Mouse (Mus musculus) gastrocnemius, adult 2 months (tissue): ENCODE results near the gene Txk. TPM values are rescaled to one million over a fixed set of nuclear protein-coding genes. Genes with fewer than 3 reads are reported as not detected.

Experiments used
- DNase-seq: peaks from one replicate; pipeline ENCODE4 v3.0.0; 2022
- H3K27ac ChIP-seq: fragments of 200-600 bp; 2 replicates; pipeline ENCODE4 v1.8.1; 2022; ENCODE audit warnings: mild to moderate bottlenecking
- H3K4me3 ChIP-seq: fragments of 200-600 bp; 2 replicates; pipeline ENCODE4 v1.8.1; 2022; ENCODE audit warnings: mild to moderate bottlenecking, moderate library complexity
- CTCF ChIP-seq: fragments of 200-600 bp; IDR thresholded peaks from 2 replicates; pipeline ENCODE4 v1.8.1; 2022; ENCODE audit warnings: antibody characterized with exemption, mild to moderate bottlenecking, moderate library complexity
- intact Hi-C: fragments of 180-260 bp; cut with DNase I; formaldehyde crosslinking; loops from one replicate; pipeline ENCODE4 v1.15.1; 2025
- total RNA-seq, 2 experiments: library from RNA; stranded (reverse); gene quantifications; 2 replicates each; pipeline ENCODE4 v1.2.3; 2021

Gene Txk
- total RNA-seq, 2 experiments from 2014 or later: 0.06 TPM; not detected in 1

DNA sequence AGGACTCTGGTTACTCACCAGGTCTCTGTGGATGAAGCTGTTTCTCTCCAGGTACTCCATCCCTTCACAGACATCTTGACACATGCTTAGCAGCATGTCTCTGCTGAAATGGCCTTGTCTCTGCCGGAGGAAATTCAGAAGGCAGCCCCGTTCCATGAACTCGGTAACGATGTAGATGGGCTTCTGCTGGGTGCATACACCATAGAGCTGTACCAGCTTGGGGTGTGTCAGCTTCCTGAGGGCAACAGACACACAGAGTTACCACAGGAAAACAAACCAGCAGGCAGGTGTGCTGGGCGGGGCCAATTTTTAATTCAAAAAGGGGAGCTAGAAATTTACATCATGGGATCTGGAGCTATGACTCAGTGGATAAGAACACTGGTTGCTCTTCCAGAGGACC, 11.0 kb upstream of the Txk start:
- no peak for DNase-seq
- Histone ChIP-seq H3K27ac (no peak overlapping the region), H3K4me3 (no peak overlapping the region)
- no peak for TF ChIP-seq CTCF
- intact Hi-C loops: no loop called here

GRCm38 (mm10) chr5:72763025-72763424, 10.4 kb upstream of the Txk start:
- intact Hi-C loops: no loop called here
- no peak overlapping the region for H3K27ac ChIP-seq
- no peak overlapping the region for H3K4me3 ChIP-seq
- no peak for DNase-seq
- TF ChIP-seq CTCF: no peak

- H3K4me3 ChIP-seq: no peak overlapping the region
- intact Hi-C loops: no loop called here
- no peak overlapping the region for H3K27ac ChIP-seq
- TF ChIP-seq CTCF: no peak
- DNase-seq: no peak
Observed at GRCm38 (mm10) chr5:72761758-72762157, 9.2 kb upstream of the Txk start.

GRCm38 (mm10) chr5:72761237-72761636, 8.7 kb upstream of the Txk start:
- Histone ChIP-seq H3K4me3 (no peak overlapping the region), H3K27ac (no peak overlapping the region)
- DNase-seq: no peak
- no peak for TF ChIP-seq CTCF
- intact Hi-C loops: no loop called here

DNA sequence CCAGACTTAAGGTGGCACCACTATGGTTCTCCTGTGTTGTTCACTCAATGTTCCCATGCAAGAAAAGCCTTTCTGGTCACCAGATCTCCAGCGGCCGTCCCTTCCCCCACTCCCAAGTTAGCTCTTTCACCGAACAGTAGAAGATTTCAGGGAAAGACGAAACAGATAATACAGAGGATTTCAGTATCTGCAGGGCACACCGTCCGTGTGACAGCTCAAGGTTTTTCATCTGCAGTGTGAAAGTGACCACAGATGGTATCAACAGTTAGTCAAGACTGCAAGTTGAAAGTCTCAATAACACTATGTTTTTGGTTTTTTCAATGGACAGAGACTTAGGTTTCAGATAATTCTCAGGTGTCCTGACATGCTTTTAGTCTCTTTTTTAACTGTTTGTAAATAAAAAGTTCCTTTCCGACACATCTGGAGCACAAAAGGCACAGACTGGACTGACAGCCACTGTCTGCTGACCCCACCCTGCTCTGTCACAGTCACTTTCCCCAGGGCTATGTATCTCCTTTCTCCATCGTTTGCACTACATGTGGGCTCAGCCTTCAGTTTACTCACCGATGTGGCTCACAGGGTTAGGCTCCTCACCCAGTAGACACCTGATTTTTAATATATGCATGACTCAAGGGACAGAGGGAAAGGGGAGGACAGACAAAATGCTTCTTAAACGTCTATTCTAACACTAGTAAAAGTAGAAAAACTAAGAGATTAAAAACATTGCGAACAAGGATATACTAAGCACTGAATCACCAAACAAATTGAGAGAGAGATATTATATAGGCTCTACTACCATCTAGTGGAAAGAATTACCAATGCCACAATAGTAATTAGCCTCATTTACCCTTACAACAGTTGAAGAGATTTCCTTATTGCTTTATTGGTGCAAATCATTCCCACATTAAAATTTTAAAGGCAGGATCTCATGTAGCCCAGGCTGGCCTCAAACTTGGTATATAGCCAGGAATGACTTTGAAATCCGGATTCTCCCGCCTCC, 6.6 kb upstream of the Txk start:
- no peak overlapping the region for H3K4me3 ChIP-seq
- DNase-seq: no peak
- intact Hi-C loops: loop anchor here (5.0 kb wide), 1 partner anchor 92 kb away; no protein-coding TSS in a partner anchor
- no peak overlapping the region for H3K27ac ChIP-seq
- peak; percentile 50 for TF ChIP-seq CTCF

GRCm38 (mm10) chr5:72757155-72757773, 4.7 kb upstream of the Txk start:
- intact Hi-C loops: loop anchor here (5.0 kb wide), 1 partner anchor 90 kb away; no protein-coding TSS in a partner anchor
- DNase-seq: no peak
- no peak for TF ChIP-seq CTCF
- H3K27ac ChIP-seq: no peak overlapping the region
- no peak overlapping the region for H3K4me3 ChIP-seq

GRCm38 (mm10) chr5:72755941-72756340, 3.4 kb upstream of the Txk start:
- no peak for TF ChIP-seq CTCF
- no peak for DNase-seq
- H3K4me3 ChIP-seq: no peak overlapping the region
- no peak overlapping the region for H3K27ac ChIP-seq
- intact Hi-C loops: loop anchor here (5.0 kb wide), 1 partner anchor 89 kb away; no protein-coding TSS in a partner anchor

DNA sequence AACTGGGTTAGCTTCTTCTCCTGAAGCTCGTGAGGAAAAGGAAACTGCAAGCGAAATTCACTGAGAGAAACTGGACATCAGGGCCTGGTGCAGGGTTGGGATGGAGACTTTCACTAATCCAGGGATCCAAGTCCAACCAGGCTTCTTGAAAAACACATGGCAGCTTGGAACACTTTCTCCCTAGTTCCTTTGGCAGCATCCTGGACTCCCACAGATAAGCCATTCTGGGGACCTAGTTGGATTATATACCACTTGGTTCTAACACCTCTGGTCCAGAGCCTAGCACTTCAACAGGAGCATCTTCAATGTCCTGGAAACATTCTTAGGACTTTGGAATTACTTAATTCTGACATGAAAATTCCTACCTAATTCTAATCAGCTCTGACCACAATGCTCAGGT, 2.5 kb upstream of the Txk start:
- intact Hi-C loops: loop anchor here (5.0 kb wide), 1 partner anchor 88 kb away; no protein-coding TSS in a partner anchor
- no peak for DNase-seq
- H3K27ac ChIP-seq: no peak overlapping the region

DNA sequence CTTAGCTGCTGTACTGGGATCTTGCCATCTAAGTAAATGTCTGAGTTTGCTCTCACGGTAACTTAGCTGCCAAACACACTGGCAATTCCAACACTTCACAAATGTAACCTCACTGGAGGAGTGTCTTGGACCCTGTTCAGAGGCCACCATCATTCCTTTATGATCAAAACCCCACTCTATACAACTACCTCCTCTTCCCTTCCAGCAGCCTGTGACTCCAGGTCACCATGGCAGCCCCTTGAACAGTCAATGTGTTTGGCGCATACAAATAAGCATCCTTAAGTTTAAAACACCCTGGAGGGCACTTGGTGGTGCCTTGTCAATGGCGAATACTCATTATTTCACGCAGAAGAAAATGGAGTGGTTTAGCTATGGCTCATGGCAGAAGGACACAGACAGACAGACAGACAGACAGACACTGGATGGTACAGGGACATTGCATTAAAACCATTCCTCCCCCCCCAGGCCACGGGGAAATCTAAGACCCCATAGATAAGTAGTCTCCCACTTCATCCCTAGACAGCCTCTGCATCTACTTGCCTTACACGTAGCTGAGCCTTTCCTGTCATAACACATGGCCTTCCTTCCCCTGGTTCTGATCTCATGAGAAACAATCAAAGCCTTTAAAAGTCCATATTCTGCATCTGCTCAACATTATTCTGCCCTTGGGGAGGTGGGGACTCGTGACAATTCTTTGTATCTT, 1.4 kb downstream of the Txk start:
- TF ChIP-seq CTCF: no peak
- DNase-seq: no peak
- intact Hi-C loops: no loop called here
- Histone ChIP-seq H3K27ac (no peak overlapping the region), H3K4me3 (no peak overlapping the region)

More for the DNA sequence above, 2.5 kb upstream of the Txk start:
- no peak for TF ChIP-seq CTCF
- no peak overlapping the region for H3K4me3 ChIP-seq

DNA sequence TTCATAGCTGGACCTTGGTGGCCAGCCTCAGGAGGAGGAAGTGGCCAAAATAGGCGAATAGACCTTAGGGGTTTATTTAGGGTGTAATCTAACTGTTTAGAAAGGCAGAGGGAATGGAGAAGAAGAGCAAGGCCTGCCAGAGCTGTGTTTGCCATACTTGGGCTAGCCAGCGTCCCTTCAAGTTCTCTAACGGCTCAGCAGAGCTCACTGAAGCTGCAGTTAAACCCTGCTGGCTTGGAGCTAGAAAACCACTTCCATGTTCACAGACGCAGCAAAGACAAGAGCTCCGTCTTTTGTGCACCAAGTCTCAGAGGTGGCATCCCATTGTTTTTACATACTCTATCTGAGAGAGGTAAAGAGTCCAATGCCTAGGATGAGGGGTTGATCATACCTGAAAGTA, 2.4 kb downstream of the Txk start:
- H3K4me3 ChIP-seq: no peak overlapping the region
- intact Hi-C loops: no loop called here
- DNase-seq: no peak
- no peak for TF ChIP-seq CTCF
- H3K27ac ChIP-seq: no peak overlapping the region

GRCm38 (mm10) chr5:72748659-72749265, 3.8 kb downstream of the Txk start:
- no peak for TF ChIP-seq CTCF
- H3K27ac ChIP-seq: no peak overlapping the region
- H3K4me3 ChIP-seq: no peak overlapping the region
- intact Hi-C loops: no loop called here
- no peak for DNase-seq

DNA sequence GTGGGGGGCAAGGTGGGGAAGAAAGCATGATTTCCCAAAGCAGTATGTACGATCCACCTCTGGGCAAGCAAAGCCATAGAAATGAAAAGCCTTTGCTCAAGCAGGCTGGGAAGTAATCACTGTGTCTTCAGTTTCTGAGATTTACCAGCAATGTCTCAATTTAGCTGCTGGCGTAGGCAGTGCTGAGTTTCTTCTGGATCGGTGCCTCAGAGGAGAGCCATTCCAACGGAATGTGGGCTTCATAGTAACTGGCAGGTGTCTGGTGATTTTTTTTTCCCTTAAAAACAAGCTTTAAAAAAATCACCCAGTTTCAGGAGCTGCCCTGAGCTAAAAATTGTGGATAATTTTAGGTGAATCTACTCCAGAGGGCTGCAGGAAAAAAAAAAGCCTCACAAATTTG, 5.2 kb downstream of the Txk start:
- Histone ChIP-seq H3K4me3 (no peak overlapping the region), H3K27ac (no peak overlapping the region)
- DNase-seq: peak; percentile 17
- intact Hi-C loops: no loop called here
- TF ChIP-seq CTCF: no peak

- DNase-seq: no peak
- TF ChIP-seq CTCF: no peak
- intact Hi-C loops: no loop called here
- Histone ChIP-seq H3K4me3 (no peak overlapping the region), H3K27ac (no peak overlapping the region)
Observed at GRCm38 (mm10) chr5:72746461-72746860, 6.1 kb downstream of the Txk start.
